Mouse (Mus musculus): Measurements from ENCODE around the gene Sntg2. TPM values are rescaled to one million over a fixed set of nuclear protein-coding genes. Genes with fewer than 3 reads are reported as not detected.

Gene Sntg2
- polyA plus RNA-seq, 1 experiment from 2014 or later: 1.7 TPM

- no peaks in the 10 kb centered on the region for H3K27me3 ChIP-seq (ENCODE audit: insufficient read depth, poor library complexity, severe bottlenecking)
- no peaks in the 10 kb centered on the region for H3K9me3 ChIP-seq
- H3K36me3 ChIP-seq: no peaks in the 10 kb centered on the region
- no peak overlapping the region for H3K4me3 ChIP-seq
- 84% methylated on average over 6 of the region's 6 CpGs for WGBS
- H3K27ac ChIP-seq: no peak overlapping the region
- DNase-seq (ENCODE audit: low spot score): no peak
- no peaks in the 10 kb centered on the region for H3K4me1 ChIP-seq
These were observed 156.3 kb downstream of the Sntg2 start for GRCm38 (mm10) chr12:30216762-30217441.

GRCm38 (mm10) chr12:30214761-30215160 is 158.4 kb downstream of the Sntg2 start:
- Histone ChIP-seq H3K9me3 (no peaks in the 10 kb centered on the region), H3K4me1 (no peaks in the 10 kb centered on the region), H3K27me3 (ENCODE audit: insufficient read depth, poor library complexity, severe bottlenecking) (no peaks in the 10 kb centered on the region), H3K27ac (no peak overlapping the region), H3K4me3 (no peak overlapping the region), H3K36me3 (no peaks in the 10 kb centered on the region)
- 43% methylated on average over 2 of the region's 2 CpGs for WGBS
- no peak for DNase-seq (ENCODE audit: low spot score)

- Histone ChIP-seq H3K27ac (no peak overlapping the region), H3K4me1 (no peaks in the 10 kb centered on the region), H3K9me3 (no peaks in the 10 kb centered on the region), H3K36me3 (no peaks in the 10 kb centered on the region), H3K4me3 (no peak overlapping the region), H3K27me3 (ENCODE audit: insufficient read depth, poor library complexity, severe bottlenecking) (no peaks in the 10 kb centered on the region)
- WGBS: 81% methylated on average over 2 of the region's 2 CpGs
- no peak for DNase-seq (ENCODE audit: low spot score)
These were observed 162.8 kb downstream of the Sntg2 start for GRCm38 (mm10) chr12:30210388-30210787.

- DNase-seq (ENCODE audit: low spot score): no peak
- 62% methylated on average over 2 of the region's 2 CpGs for WGBS
- no peaks in the 10 kb centered on the region for H3K9me3 ChIP-seq
These were observed 164.6 kb downstream of the Sntg2 start for GRCm38 (mm10) chr12:30208527-30208926.

GRCm38 (mm10) chr12:30208087-30208486 is 165.1 kb downstream of the Sntg2 start:
- no peak overlapping the region for H3K27ac ChIP-seq
- no peaks in the 10 kb centered on the region for H3K27me3 ChIP-seq (ENCODE audit: insufficient read depth, poor library complexity, severe bottlenecking)
- 78% methylated on average over 5 of the region's 5 CpGs for WGBS

More at GRCm38 (mm10) chr12:30208527-30208926, 164.6 kb downstream of the Sntg2 start:
- H3K27ac ChIP-seq: no peak overlapping the region
- H3K4me3 ChIP-seq: no peak overlapping the region
- H3K4me1 ChIP-seq: no peaks in the 10 kb centered on the region
- H3K36me3 ChIP-seq: no peaks in the 10 kb centered on the region
- no peaks in the 10 kb centered on the region for H3K27me3 ChIP-seq (ENCODE audit: insufficient read depth, poor library complexity, severe bottlenecking)

GRCm38 (mm10) chr12:30204457-30204856 is 168.7 kb downstream of the Sntg2 start:
- WGBS: 61% methylated on average over 4 of the region's 4 CpGs
- Histone ChIP-seq H3K27me3 (ENCODE audit: insufficient read depth, poor library complexity, severe bottlenecking) (no peaks in the 10 kb centered on the region), H3K36me3 (no peaks in the 10 kb centered on the region), H3K9me3 (no peaks in the 10 kb centered on the region), H3K27ac (no peak overlapping the region), H3K4me3 (no peak overlapping the region), H3K4me1 (no peaks in the 10 kb centered on the region)
- DNase-seq (ENCODE audit: low spot score): no peak

More at GRCm38 (mm10) chr12:30208087-30208486, 165.1 kb downstream of the Sntg2 start:
- no peaks in the 10 kb centered on the region for H3K36me3 ChIP-seq
- no peak overlapping the region for H3K4me3 ChIP-seq
- no peaks in the 10 kb centered on the region for H3K4me1 ChIP-seq
- no peak for DNase-seq (ENCODE audit: low spot score)
- no peaks in the 10 kb centered on the region for H3K9me3 ChIP-seq

- no peak overlapping the region for H3K27ac ChIP-seq
- H3K4me3 ChIP-seq: no peak overlapping the region
- WGBS: 95% methylated on average over 1 of the region's 1 CpGs
- no peaks in the 10 kb centered on the region for H3K4me1 ChIP-seq
- H3K9me3 ChIP-seq: no peaks in the 10 kb centered on the region
- no peak for DNase-seq (ENCODE audit: low spot score)
- H3K36me3 ChIP-seq: no peaks in the 10 kb centered on the region
- H3K27me3 ChIP-seq (ENCODE audit: insufficient read depth, poor library complexity, severe bottlenecking): no peaks in the 10 kb centered on the region
These were observed 170.4 kb downstream of the Sntg2 start for GRCm38 (mm10) chr12:30202763-30203162.

- H3K4me1 ChIP-seq: no peaks in the 10 kb centered on the region
- H3K27me3 ChIP-seq (ENCODE audit: insufficient read depth, poor library complexity, severe bottlenecking): no peaks in the 10 kb centered on the region
- whole genome bisulfite sequencing: 87% methylated on average over 5 of the region's 5 CpGs
- no peak overlapping the region for H3K4me3 ChIP-seq
- H3K27ac ChIP-seq: no peak overlapping the region
- no peak for DNase-seq (ENCODE audit: low spot score)
- no peaks in the 10 kb centered on the region for H3K36me3 ChIP-seq
- no peaks in the 10 kb centered on the region for H3K9me3 ChIP-seq
These were observed 172.1 kb downstream of the Sntg2 start for GRCm38 (mm10) chr12:30201031-30201430.

GRCm38 (mm10) chr12:30200621-30201020 is 172.6 kb downstream of the Sntg2 start:
- Histone ChIP-seq H3K36me3 (no peaks in the 10 kb centered on the region), H3K27me3 (ENCODE audit: insufficient read depth, poor library complexity, severe bottlenecking) (no peaks in the 10 kb centered on the region), H3K9me3 (no peaks in the 10 kb centered on the region), H3K27ac (no peak overlapping the region), H3K4me3 (no peak overlapping the region), H3K4me1 (no peaks in the 10 kb centered on the region)
- 85% methylated on average over 7 of the region's 7 CpGs for WGBS
- no peak for DNase-seq (ENCODE audit: low spot score)

- Histone ChIP-seq H3K27ac (no peak overlapping the region), H3K4me1 (no peaks in the 10 kb centered on the region), H3K4me3 (no peak overlapping the region), H3K9me3 (no peaks in the 10 kb centered on the region), H3K36me3 (no peaks in the 10 kb centered on the region), H3K27me3 (ENCODE audit: insufficient read depth, poor library complexity, severe bottlenecking) (no peaks in the 10 kb centered on the region)
- 19% methylated on average over 2 of the region's 2 CpGs for WGBS
- DNase-seq (ENCODE audit: low spot score): no peak
These were observed 173.4 kb downstream of the Sntg2 start for GRCm38 (mm10) chr12:30199735-30200134.

GRCm38 (mm10) chr12:30198250-30198649 is 174.9 kb downstream of the Sntg2 start:
- H3K9me3 ChIP-seq: no peaks in the 10 kb centered on the region
- no peak overlapping the region for H3K4me3 ChIP-seq
- H3K4me1 ChIP-seq: peaks cover 4% of the 10 kb centered on the region; the same call in 1 of the 2 replicates
- DNase-seq (ENCODE audit: low spot score): no peak
- 66% methylated on average over 1 of the region's 1 CpGs for WGBS
- no peaks in the 10 kb centered on the region for H3K27me3 ChIP-seq (ENCODE audit: insufficient read depth, poor library complexity, severe bottlenecking)
- H3K36me3 ChIP-seq: no peaks in the 10 kb centered on the region
- H3K27ac ChIP-seq: no peak overlapping the region

GRCm38 (mm10) chr12:30181721-30182120 is 191.5 kb downstream of the Sntg2 start:
- Histone ChIP-seq H3K4me1 (no peaks in the 10 kb centered on the region), H3K27ac (no peak overlapping the region), H3K4me3 (no peak overlapping the region), H3K27me3 (ENCODE audit: insufficient read depth, poor library complexity, severe bottlenecking) (no peaks in the 10 kb centered on the region), H3K36me3 (no peaks in the 10 kb centered on the region), H3K9me3 (no peaks in the 10 kb centered on the region)
- 72% methylated on average over 3 of the region's 3 CpGs for WGBS
- DNase-seq (ENCODE audit: low spot score): no peak

- no peaks in the 10 kb centered on the region for H3K4me1 ChIP-seq
- no peaks in the 10 kb centered on the region for H3K27me3 ChIP-seq (ENCODE audit: insufficient read depth, poor library complexity, severe bottlenecking)
- WGBS: 62% methylated on average over 1 of the region's 1 CpGs
- no peaks in the 10 kb centered on the region for H3K9me3 ChIP-seq
- DNase-seq (ENCODE audit: low spot score): no peak
- no peak overlapping the region for H3K27ac ChIP-seq
- H3K36me3 ChIP-seq: no peaks in the 10 kb centered on the region
- no peak overlapping the region for H3K4me3 ChIP-seq
These were observed 193.6 kb downstream of the Sntg2 start for GRCm38 (mm10) chr12:30179623-30180022.

GRCm38 (mm10) chr12:30177966-30178365 is 195.2 kb downstream of the Sntg2 start:
- H3K27ac ChIP-seq: no peak overlapping the region
- no peaks in the 10 kb centered on the region for H3K9me3 ChIP-seq
- 79% methylated on average over 6 of the region's 6 CpGs for WGBS
- no peaks in the 10 kb centered on the region for H3K4me1 ChIP-seq
- DNase-seq (ENCODE audit: low spot score): no peak
- no peak overlapping the region for H3K4me3 ChIP-seq
- no peaks in the 10 kb centered on the region for H3K36me3 ChIP-seq
- H3K27me3 ChIP-seq (ENCODE audit: insufficient read depth, poor library complexity, severe bottlenecking): no peaks in the 10 kb centered on the region

Data from heart, embryonic 10.5 days (tissue).